Mouse (Mus musculus): Measurements from ENCODE around the gene Trp53i13. TPM values are rescaled to one million over a fixed set of nuclear protein-coding genes. Genes with fewer than 3 reads are reported as not detected.
A peak's percentile ranks its signal among the peaks of the same experiment; 100 is the strongest.

Trp53i13 gene
- total RNA-seq, 4 experiments from 2014 or later: 4.3 to 9.4 (median 5.6) TPM

DNA sequence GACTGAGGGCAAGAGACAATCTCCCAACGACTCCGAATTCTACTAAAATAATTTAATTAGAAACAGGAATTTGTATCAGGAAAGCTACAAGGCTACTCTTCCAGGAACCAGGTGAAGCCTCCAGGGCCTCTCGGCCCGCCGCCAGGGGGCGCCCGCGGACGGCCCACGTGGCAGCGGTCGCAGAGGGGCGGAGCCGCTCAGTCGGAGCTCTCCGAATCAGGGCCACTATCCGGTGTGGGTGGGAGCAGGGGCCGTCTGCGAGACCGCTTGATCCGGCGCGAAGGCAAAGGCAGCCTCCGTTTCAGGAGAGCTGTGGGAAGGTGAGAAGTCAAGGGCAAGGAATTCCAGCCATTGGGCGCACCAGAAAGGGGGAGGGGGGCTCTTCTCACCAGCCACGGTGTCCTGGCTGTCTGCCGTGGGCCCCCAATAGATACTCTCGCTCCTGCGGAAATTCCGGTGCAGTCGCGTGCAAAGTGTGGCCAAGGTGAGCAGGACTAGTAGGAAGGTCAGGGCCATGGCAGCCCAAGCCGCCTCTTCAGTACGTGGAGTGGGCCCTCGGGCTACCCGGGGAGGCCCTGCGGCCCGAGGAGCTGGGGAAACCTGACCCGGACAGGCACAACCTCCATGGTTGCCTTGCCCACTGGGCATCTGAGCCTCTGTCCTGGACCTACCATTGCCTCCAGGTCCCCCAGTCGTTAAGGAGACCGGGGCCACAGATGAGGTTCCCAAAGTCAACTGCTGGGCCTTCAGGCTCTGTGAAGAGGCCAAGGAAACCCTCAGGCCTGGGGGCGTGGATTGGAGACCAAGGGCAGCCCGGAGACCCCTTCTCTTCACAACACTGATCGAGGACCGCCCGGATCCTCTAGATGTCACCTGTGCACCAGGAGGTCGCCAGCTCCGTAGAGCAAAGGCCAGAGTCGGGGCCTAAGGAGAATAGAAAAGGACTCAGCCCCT, 7.4 kb downstream of the Trp53i13 start:
- peak in 1 of 2 experiments; percentile 80 for DNase-seq (ENCODE audit: low spot score in 2 of 2)

DNA sequence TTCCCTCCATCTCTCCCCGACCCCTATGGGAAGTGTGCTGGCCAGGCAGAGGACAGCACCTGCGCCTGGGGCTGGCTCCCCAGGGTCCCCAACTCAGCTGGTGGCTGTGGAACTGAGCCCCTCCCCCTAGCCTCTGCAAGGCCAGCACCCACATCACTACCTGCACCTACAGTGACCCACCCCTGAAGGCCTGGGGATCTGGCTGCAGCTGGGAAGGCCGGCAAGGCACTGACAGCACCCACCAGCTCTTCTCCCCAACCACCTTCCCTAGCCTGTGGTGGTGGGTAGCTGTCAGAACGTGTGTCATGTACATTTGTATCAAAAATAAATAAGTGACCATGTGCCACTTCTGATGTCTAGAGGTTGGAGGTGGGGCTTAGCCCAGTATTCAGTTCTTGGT, 8.4 kb downstream of the Trp53i13 start:
- DNase-seq (ENCODE audit: low spot score in 2 of 2): no peak

- no peak for DNase-seq (ENCODE audit: low spot score in 2 of 2)
Measured at GRCm38 (mm10) chr11:77506941-77507340, 8.8 kb downstream of the Trp53i13 start.

DNA sequence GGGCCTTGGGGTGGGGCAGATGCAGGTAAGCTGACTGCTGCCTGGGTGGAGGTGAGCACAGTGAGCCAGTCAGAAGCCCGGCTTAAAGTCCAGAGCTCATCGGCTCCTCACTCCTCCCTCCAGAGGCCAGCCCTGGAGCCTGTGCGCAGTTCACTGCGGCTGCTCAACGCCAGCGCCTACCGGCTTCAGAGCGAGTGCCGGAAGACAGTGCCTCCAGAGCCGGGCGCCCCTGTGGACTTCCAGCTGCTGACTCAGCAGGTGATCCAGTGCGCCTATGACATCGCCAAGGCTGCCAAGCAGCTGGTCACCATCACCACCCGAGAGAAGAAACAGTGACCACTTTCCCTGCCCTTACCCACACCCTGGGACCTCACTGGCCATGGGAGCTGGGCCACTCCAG, 9.5 kb downstream of the Trp53i13 start:
- DNase-seq (ENCODE audit: low spot score in 2 of 2): no peak

GRCm38 (mm10) chr11:77505291-77505980, 10.3 kb downstream of the Trp53i13 start:
- peak in 1 of 2 experiments; percentile 28 for DNase-seq (ENCODE audit: low spot score in 2 of 2)

GRCm38 (mm10) chr11:77504377-77504776, 11.4 kb downstream of the Trp53i13 start:
- peak in 1 of 2 experiments; percentile 15 for DNase-seq (ENCODE audit: low spot score in 2 of 2)

- DNase-seq (ENCODE audit: low spot score in 2 of 2): peak in 1 of 2 experiments; percentile 32
Measured at GRCm38 (mm10) chr11:77503511-77503910, 12.3 kb downstream of the Trp53i13 start.

DNA sequence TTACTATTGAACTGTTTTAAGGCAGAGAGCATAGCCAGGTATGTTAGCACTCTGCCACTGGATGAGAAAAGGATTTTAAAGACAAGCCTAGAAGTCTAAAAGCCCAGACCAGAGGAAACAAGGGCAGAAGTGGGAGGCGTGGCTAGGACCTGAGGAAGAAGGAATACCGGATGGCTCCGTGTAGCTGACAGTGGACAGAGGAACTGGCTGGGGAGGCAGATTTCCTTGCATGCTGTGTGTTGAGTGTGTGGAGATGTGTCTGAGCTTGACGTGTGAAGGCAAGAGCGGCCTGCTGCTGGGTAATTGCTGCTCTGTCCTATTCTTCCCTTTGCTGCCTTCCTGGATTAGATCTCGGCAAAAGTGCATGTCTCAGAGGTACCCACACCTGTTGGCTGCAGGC, 13.3 kb downstream of the Trp53i13 start:
- DNase-seq (ENCODE audit: low spot score in 2 of 2): no peak

- DNase-seq (ENCODE audit: low spot score in 2 of 2): no peak
Measured at GRCm38 (mm10) chr11:77501971-77502370, 13.8 kb downstream of the Trp53i13 start.

GRCm38 (mm10) chr11:77501392-77501791, 14.4 kb downstream of the Trp53i13 start:
- peak in 1 of 2 experiments; percentile 74 for DNase-seq (ENCODE audit: low spot score in 2 of 2)

- peak in 1 of 2 experiments; percentile 81 for DNase-seq (ENCODE audit: low spot score in 2 of 2)
Measured at GRCm38 (mm10) chr11:77500361-77501325, 15.1 kb downstream of the Trp53i13 start.

DNA sequence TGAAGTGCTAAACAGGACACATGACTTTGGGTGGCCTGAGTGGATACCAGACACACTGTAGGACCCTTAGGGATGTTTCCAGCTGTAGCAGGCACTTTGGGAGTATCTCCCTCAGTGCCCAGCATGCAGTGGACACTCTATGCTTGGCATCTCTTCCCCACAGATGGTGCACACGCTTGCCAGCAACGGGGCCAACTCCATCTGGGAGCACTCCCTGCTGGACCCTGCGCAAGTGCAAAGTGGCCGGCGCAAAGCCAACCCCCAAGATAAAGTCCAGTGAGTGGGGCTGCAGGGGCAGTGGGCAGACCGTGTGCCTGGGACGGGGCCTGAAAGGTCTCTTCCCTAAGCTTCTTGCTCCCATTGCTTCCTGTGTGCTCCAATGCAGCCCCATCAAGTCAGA, 16.4 kb downstream of the Trp53i13 start:
- DNase-seq (ENCODE audit: low spot score in 2 of 2): no peak

DNA sequence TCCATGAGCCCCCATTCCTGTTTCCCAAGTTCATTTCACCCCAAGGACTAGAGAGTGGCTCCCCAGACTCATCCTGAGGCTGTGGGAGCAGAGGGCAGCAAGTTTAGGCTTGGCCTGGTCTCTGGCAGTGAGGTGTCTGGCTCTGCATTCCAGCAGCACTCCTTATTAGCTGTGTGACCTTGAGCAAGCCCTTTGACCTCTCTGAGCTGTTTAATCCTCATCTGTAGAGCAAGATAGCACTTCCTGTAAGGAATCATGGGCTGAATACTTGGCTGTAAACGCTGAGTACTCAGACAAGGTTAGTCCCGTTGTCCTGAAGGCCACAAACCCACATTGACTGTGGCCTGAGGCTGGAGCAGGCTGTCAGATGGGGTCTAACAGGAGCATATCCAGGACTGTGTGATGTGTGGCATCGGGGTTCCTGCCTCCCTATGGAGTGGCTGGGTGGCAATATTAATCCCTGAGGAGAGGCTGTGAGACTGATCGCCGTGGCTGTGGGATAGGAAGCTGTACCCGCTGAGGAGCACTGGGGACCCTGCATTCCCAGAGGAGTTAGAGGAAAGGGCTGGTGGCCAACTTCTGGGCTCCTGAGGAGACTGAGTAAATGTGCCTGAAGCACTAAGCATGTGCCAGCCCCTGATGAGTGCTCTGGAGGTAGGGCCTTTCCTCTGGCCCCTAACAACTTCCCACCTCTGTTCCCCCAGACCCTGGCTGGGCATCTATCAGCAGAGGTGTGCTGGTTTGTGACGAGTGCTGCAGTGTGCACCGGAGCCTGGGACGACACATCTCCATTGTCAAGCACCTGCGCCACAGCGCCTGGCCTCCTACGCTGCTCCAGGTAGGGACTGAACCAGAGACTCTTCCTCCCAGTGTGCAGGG, 17.3 kb downstream of the Trp53i13 start:
- no peak for DNase-seq (ENCODE audit: low spot score in 2 of 2)

DNA sequence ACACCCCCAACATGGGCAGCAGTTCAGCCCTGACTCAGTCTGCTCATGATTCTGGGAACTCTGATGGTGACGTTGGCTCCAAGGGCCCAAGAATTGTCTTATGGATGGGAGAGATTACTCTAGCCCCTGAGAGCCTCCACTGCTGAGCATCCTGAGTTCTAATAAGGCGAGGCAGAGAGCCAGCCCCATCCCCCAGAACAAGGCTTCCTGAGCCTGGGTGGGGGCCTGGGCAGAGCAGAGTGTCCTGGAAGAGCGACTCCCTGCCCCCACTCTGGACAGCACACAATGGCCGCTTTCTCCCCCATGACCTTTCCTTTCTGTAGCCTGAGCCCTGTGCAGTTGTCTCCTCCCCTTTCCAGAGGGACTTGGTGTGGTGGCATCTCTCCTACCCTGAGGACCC, 17.9 kb downstream of the Trp53i13 start:
- no peak for DNase-seq (ENCODE audit: low spot score in 2 of 2)

DNA sequence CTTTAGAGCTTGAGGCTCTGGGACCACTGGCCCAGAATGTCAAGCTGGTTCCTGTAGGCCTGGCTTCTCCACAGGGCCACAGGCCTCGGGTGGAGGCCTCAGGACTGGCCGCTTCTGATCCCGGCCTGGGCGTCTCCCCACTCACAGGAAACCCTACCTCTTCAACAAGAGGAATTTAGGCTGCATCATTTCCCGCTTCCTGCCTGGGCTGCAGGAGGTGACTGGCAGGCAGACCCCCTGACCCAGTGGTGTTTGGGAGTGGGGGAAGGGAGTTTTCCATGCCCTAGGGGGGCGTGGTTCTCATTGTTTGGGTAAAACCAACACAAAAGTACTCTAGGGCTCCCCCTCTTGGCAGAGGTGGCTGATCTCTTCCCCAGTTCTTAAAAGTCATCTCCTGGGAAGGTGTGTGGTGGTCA, 18.4 kb downstream of the Trp53i13 start:
- DNase-seq (ENCODE audit: low spot score in 2 of 2): no peak

- no peak for DNase-seq (ENCODE audit: low spot score in 2 of 2)
Measured at GRCm38 (mm10) chr11:77495507-77495906, 20.3 kb downstream of the Trp53i13 start.

DNA sequence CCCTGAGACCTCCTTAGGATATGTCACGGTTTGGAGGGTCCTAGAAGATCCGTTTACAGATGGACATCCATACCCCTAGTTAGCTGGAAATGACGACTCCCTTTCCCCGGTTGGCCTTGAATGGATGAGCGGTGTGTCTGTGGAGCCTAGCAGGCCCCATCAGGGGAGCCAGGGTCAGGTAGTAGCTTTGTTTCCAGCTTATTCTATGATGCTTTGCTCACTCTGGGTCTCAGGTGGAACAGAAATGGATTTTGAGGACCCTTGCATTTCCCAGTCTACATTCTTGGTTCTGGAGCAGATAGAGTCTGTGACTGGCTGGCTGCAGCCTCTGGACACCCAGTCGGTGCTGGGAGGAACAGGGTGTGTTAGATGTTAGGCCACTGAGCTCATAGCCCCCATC, 21.0 kb downstream of the Trp53i13 start:
- no peak for DNase-seq (ENCODE audit: low spot score in 2 of 2)

DNA sequence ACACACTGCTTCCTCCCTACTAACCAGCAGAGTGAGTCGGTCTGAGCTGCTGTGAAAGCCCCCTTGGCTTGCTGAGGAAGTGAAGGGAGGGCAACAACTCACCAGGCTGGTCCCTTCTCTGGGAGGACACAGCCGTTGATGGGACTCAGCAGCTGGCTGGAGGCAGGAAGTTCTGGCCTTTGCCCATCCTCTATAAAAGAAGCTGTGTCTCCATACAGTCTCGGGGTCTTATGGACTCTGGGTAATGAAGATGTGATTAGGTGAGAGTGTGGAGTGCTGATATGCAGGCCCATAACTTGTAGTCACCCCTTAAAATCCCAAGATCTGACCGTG, 21.5 kb downstream of the Trp53i13 start:
- DNase-seq (ENCODE audit: low spot score in 2 of 2): no peak

GRCm38 (mm10) chr11:77493512-77494343, 22.1 kb downstream of the Trp53i13 start, which contains the start of gene Git1:
Gene Git1 (plus strand): TSS chr11:77493562.
- peak in 1 of 2 experiments; percentile 81 for DNase-seq (ENCODE audit: low spot score in 2 of 2)

All from left cerebral cortex, adult 8-10 months (tissue).